Mouse (Mus musculus) myocyte (in vitro differentiated cells): ENCODE results near the gene 1810065E05Rik. TPM values are rescaled to one million over a fixed set of nuclear protein-coding genes. Genes with fewer than 3 reads are reported as not detected.

ENCODE experiments used
- H3K27me3 ChIP-seq: one replicate; pipeline ENCODE4 v1.6.1; 2011; ENCODE audit not compliant: control insufficient read depth, insufficient read depth, insufficient read length
- H3K36me3 ChIP-seq: one replicate; pipeline ENCODE4 v1.6.1; 2011; ENCODE audit not compliant: control insufficient read depth, insufficient read depth
- H3K4me2 ChIP-seq: one replicate; pipeline ENCODE4 v1.6.1; 2011; ENCODE audit warnings: low read depth, control low read depth
- H3K4me3 ChIP-seq: one replicate; pipeline ENCODE4 v1.5.1; 2011; ENCODE audit warnings: mild to moderate bottlenecking, control low read depth, moderate library complexity
- H3K79me2 ChIP-seq: one replicate; pipeline ENCODE4 v1.6.1; 2011; ENCODE audit not compliant: control insufficient read depth, insufficient read depth
- H3ac ChIP-seq: one replicate; pipeline ENCODE4 v1.6.1; 2011; ENCODE audit not compliant: control insufficient read depth, insufficient read length
- CEBPB ChIP-seq: IDR thresholded peaks from 2 replicates; pipeline ENCODE4 v1.6.1; 2011; ENCODE audit warnings: mild to moderate bottlenecking, moderate library complexity; ENCODE audit not compliant: poor library complexity, insufficient read depth, severe bottlenecking
- E2F4 ChIP-seq: IDR thresholded peaks from one replicate; pipeline ENCODE4 v1.6.1; 2011; ENCODE audit warnings: mild to moderate bottlenecking, control low read depth, moderate library complexity; ENCODE audit not compliant: insufficient read depth
- MAX ChIP-seq: IDR thresholded peaks from one replicate; pipeline ENCODE4 v1.6.1; 2011; ENCODE audit warnings: low read depth, mild to moderate bottlenecking, control low read depth
- MYOD1 ChIP-seq, 3 experiments: IDR thresholded peaks; one replicate each; pipeline ENCODE4 v1.6.1; 2011; ENCODE audit warnings: control low read depth in 2 of 3, low read depth in 2 of 3, mild to moderate bottlenecking in 2 of 3, moderate library complexity in 1 of 3; ENCODE audit not compliant: insufficient read length in 2 of 3, control insufficient read depth in 1 of 3
- MYOG ChIP-seq, 3 experiments: IDR thresholded peaks; one replicate each; pipeline ENCODE4 v1.6.1; 2011; ENCODE audit warnings: control low read depth in 2 of 3, low read depth in 2 of 3, mild to moderate bottlenecking in 2 of 3; ENCODE audit not compliant: insufficient read length in 2 of 3, control insufficient read depth in 1 of 3, insufficient read depth in 1 of 3
- POLR2A ChIP-seq: IDR thresholded peaks from one replicate; pipeline ENCODE4 v1.6.1; 2011; ENCODE audit warnings: low read depth, mild to moderate bottlenecking, control low read depth, moderate library complexity; ENCODE audit not compliant: insufficient read length
- POLR2AphosphoS2 ChIP-seq: IDR thresholded peaks from one replicate; pipeline ENCODE4 v1.6.1; 2011; ENCODE audit warnings: low read depth, control low read depth; ENCODE audit not compliant: insufficient read length
- REST ChIP-seq: IDR thresholded peaks from one replicate; pipeline ENCODE4 v1.6.1; 2011; ENCODE audit warnings: mild to moderate bottlenecking, control low read depth, moderate library complexity; ENCODE audit not compliant: insufficient read depth, insufficient read length
- SRF ChIP-seq: IDR thresholded peaks from one replicate; pipeline ENCODE4 v1.6.1; 2011; ENCODE audit warnings: low read depth; ENCODE audit not compliant: control insufficient read depth, insufficient read length
- TCF12 ChIP-seq: IDR thresholded peaks from one replicate; pipeline ENCODE4 v1.6.1; 2011; ENCODE audit warnings: mild to moderate bottlenecking, control low read depth; ENCODE audit not compliant: poor library complexity, insufficient read depth, severe bottlenecking
- TCF3 ChIP-seq: IDR thresholded peaks from one replicate; pipeline ENCODE4 v1.6.1; 2011; ENCODE audit warnings: low read depth, control low read depth; ENCODE audit not compliant: insufficient read length
- USF1 ChIP-seq: IDR thresholded peaks from one replicate; pipeline ENCODE4 v1.6.1; 2011; ENCODE audit warnings: low read depth, mild to moderate bottlenecking, control low read depth, moderate library complexity
- polyA plus RNA-seq: library from polyadenylated mRNA; unstranded; fragments of >200 nt; fragmentation: generic; extraction: Trizol; gene quantifications from one replicate; pipeline ENCODE4 v1.2.1, GENCODE M21; 2012; ENCODE audit warnings: missing spikeins

Gene 1810065E05Rik
- polyA plus RNA-seq, 1 experiment = not detected

- Histone ChIP-seq H3K4me2 (no peak overlapping the region), H3K79me2 (no peaks in the 10 kb centered on the region), H3K4me3 (no peak overlapping the region), H3K27me3 (no peaks in the 10 kb centered on the region), H3K36me3 (no peaks in the 10 kb centered on the region), H3ac (no peak overlapping the region)
- TF ChIP-seq POLR2A = no peak
- no peak for TF ChIP-seq CEBPB
- no peak for TF ChIP-seq MAX
- TF ChIP-seq POLR2AphosphoS2 = no peak
- no peak for TF ChIP-seq TCF3
- no peak for TF ChIP-seq USF1
- TF ChIP-seq E2F4 = no peak
- no peak for TF ChIP-seq MYOG (IDR thresholded peaks at IDR 0.05; ENCODE audit: control insufficient read depth in 1 of 3, insufficient read depth in 1 of 3, insufficient read length in 2 of 3, low read depth in 2 of 3)
- TF ChIP-seq TCF12 = no peak
- no peak for TF ChIP-seq SRF
- TF ChIP-seq REST = no peak
These were observed 38.4 kb upstream of the 1810065E05Rik start for GRCm38 (mm10) chr11:58382471-58382870.

DNA sequence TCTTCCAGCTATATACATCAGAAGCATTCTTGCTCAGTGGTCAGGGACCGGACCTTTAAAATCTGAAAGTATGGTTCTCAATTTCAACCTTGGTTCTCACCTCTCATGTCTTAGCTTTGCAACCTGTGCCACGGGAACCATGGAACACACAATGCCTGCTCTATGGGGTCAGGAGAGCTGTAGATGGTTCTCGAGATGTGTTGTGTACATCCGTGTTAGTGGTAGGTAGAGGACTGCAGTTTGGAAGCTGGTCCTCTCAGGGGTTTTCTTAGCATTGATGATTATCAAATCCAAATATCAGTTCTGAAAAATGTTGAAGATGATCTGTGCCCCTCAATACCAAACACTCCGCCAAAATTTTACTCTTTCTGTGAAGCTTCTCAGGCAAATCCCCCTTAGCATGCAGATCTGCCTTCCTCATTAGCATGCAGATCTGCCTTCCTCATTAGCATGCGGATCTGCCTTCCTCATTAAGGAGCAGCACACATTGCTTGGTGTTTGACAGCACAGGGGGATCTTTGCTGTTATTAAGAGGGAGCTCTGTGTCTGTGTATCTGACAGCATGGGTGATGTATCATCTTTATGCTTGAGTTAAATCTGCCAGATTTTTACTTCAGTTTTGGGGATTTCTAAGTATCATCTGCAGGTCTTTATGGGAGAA lies 20.8 kb upstream of the 1810065E05Rik start:
- Histone ChIP-seq H3K79me2 (no peaks in the 10 kb centered on the region), H3K4me3 (no peak overlapping the region), H3ac (no peak overlapping the region), H3K4me2 (no peak overlapping the region), H3K36me3 (no peaks in the 10 kb centered on the region), H3K27me3 (no peaks in the 10 kb centered on the region)
- no peak for TF ChIP-seq E2F4
- TF ChIP-seq MAX = no peak

- Histone ChIP-seq H3ac (no peak overlapping the region), H3K4me3 (no peak overlapping the region), H3K36me3 (no peaks in the 10 kb centered on the region), H3K4me2 (no peak overlapping the region), H3K27me3 (no peaks in the 10 kb centered on the region), H3K79me2 (no peaks in the 10 kb centered on the region)
- TF ChIP-seq MYOD1 (IDR thresholded peaks at IDR 0.05; ENCODE audit: control insufficient read depth in 1 of 3, insufficient read length in 2 of 3, low read depth in 2 of 3) (no peak), POLR2A (no peak), USF1 (no peak), CEBPB (no peak), REST (no peak), E2F4 (no peak), MAX (no peak), POLR2AphosphoS2 (no peak), MYOG (IDR thresholded peaks at IDR 0.05; ENCODE audit: control insufficient read depth in 1 of 3, insufficient read depth in 1 of 3, insufficient read length in 2 of 3, low read depth in 2 of 3) (no peak), SRF (no peak), TCF12 (no peak), TCF3 (no peak)
These were observed 20.3 kb upstream of the 1810065E05Rik start for GRCm38 (mm10) chr11:58400655-58401054.

GRCm38 (mm10) chr11:58408066-58408465 lies 12.8 kb upstream of the 1810065E05Rik start:
- Histone ChIP-seq H3K4me3 (no peak overlapping the region), H3K4me2 (no peak overlapping the region), H3K79me2 (no peaks in the 10 kb centered on the region), H3K27me3 (no peaks in the 10 kb centered on the region), H3ac (no peak overlapping the region), H3K36me3 (no peaks in the 10 kb centered on the region)
- TF ChIP-seq SRF = no peak
- TF ChIP-seq REST = no peak
- no peak for TF ChIP-seq TCF12
- TF ChIP-seq CEBPB = no peak
- TF ChIP-seq USF1 = no peak
- TF ChIP-seq MAX = no peak
- TF ChIP-seq POLR2A = no peak
- TF ChIP-seq TCF3 = no peak

GRCm38 (mm10) chr11:58418336-58418735 lies 2.6 kb upstream of the 1810065E05Rik start:
- no peak overlapping the region for H3K4me2 ChIP-seq

More at GRCm38 (mm10) chr11:58418336-58418735, 2.6 kb upstream of the 1810065E05Rik start:
- Histone ChIP-seq H3K27me3 (no peaks in the 10 kb centered on the region), H3K36me3 (no peaks in the 10 kb centered on the region), H3K4me3 (no peak overlapping the region), H3ac (no peak overlapping the region), H3K79me2 (no peaks in the 10 kb centered on the region)
- TF ChIP-seq REST (no peak), CEBPB (no peak), USF1 (no peak), MYOG (IDR thresholded peaks at IDR 0.05; ENCODE audit: control insufficient read depth in 1 of 3, insufficient read depth in 1 of 3, insufficient read length in 2 of 3, low read depth in 2 of 3) (no peak), TCF3 (no peak), TCF12 (no peak), POLR2AphosphoS2 (no peak), MAX (no peak), POLR2A (no peak), E2F4 (no peak), MYOD1 (IDR thresholded peaks at IDR 0.05; ENCODE audit: control insufficient read depth in 1 of 3, insufficient read length in 2 of 3, low read depth in 2 of 3) (no peak), SRF (no peak)
